Mouse (Mus musculus) neural tube, embryonic 14.5 days (tissue): ENCODE results near the gene Akap2. TPM values are rescaled to one million over a fixed set of nuclear protein-coding genes. Genes with fewer than 3 reads are reported as not detected.

Experiments used
- ATAC-seq: fragments of 200-750 bp; cut with Nextera tagmentation; 2 replicates; pipeline ENCODE4 v1.8.0; 2017; ENCODE audit warnings: low read depth, mild to moderate bottlenecking, moderate TSS enrichment, moderate library complexity
- H3K27ac ChIP-seq: fragments of 300-500 bp; sonication (generic); 2 replicates; pipeline ENCODE4 v1.5.1; 2014; ENCODE audit warnings: low read depth, mild to moderate bottlenecking, control low read depth, low read length, moderate library complexity, mixed read lengths
- H3K27me3 ChIP-seq: fragments of 300-500 bp; sonication (generic); 2 replicates; pipeline ENCODE4 v1.6.1; 2014; ENCODE audit warnings: low read length; ENCODE audit not compliant: control insufficient read depth, insufficient read depth
- H3K36me3 ChIP-seq: fragments of 300-500 bp; sonication (generic); 2 replicates; pipeline ENCODE4 v1.6.1; 2014; ENCODE audit warnings: low read length, mixed read lengths; ENCODE audit not compliant: control insufficient read depth, insufficient read depth
- H3K4me1 ChIP-seq: fragments of 300-500 bp; sonication (generic); 2 replicates; pipeline ENCODE4 v1.6.1; 2014; ENCODE audit warnings: low read length; ENCODE audit not compliant: control insufficient read depth, insufficient read depth
- H3K4me2 ChIP-seq: fragments of 300-500 bp; sonication (generic); 2 replicates; pipeline ENCODE4 v1.6.1; 2014; ENCODE audit warnings: mild to moderate bottlenecking, low read depth, low read length, control low read depth
- H3K4me3 ChIP-seq: fragments of 300-500 bp; sonication (generic); 2 replicates; pipeline ENCODE4 v1.5.1; 2014; ENCODE audit warnings: low read depth, low read length, control low read depth, mixed read lengths
- H3K9ac ChIP-seq: fragments of 300-500 bp; sonication (generic); replicated peaks from 2 replicates; pipeline ENCODE4 v1.6.1; 2014; ENCODE audit warnings: low read depth, mild to moderate bottlenecking, control low read depth, low read length, mixed read lengths
- H3K9me3 ChIP-seq: fragments of 300-500 bp; sonication (generic); 2 replicates; pipeline ENCODE4 v1.6.1; 2016; ENCODE audit warnings: low read length; ENCODE audit not compliant: control insufficient read depth
- WGBS: fragments of 180-500 bp; shearing (Covaris S2); extraction: QIAGEN DNeasy Blood & Tissue Kit; methylation state at CpG from one replicate; pipeline ENCODE4 v1.1.7; 2014; 5-methylcytosine and 5-hydroxymethylcytosine counted together
- polyA plus RNA-seq: library from polyadenylated mRNA; unstranded; fragments of >200 nt; fragmentation: Nextera tagmentation; extraction: Ambion mirVana; gene quantifications from 2 replicates; pipeline ENCODE4 v1.2.1, GENCODE M21; 2014

Gene Akap2
- polyA plus RNA-seq, 1 experiment from 2014 or later: 8.6 TPM

DNA sequence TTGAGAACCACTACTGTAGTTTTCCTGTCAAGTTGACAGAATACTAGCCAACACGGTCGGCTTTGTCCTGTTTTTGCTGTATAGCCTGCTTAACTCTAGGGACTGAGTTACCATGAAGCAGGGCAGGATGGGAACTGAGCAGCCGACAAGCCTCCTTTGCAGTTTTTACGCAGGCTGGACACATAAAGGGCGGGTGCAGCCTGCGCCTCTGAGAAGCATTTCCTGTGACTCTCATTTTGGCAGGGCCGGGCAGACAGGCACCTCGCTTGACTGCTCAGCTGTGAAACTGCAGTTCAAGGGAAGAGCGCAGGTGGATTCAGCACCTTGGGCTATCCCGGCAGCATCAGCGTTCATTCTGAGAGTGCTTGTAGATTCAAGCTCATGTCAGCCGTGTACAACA is 35.9 kb upstream of the Akap2 start:
- Histone ChIP-seq H3K4me2 (no peak overlapping the region), H3K9ac (no peak overlapping the region), H3K4me3 (no peak overlapping the region), H3K4me1 (no peaks in the 10 kb centered on the region), H3K36me3 (no peaks in the 10 kb centered on the region), H3K27me3 (no peaks in the 10 kb centered on the region), H3K27ac (no peak overlapping the region), H3K9me3 (no peaks in the 10 kb centered on the region)
- 64% methylated on average over 12 of the region's 12 CpGs for WGBS
- ATAC-seq: no peak

- Histone ChIP-seq H3K27me3 (no peaks in the 10 kb centered on the region), H3K4me2 (no peak overlapping the region), H3K4me1 (no peaks in the 10 kb centered on the region), H3K9ac (no peak overlapping the region), H3K36me3 (no peaks in the 10 kb centered on the region), H3K27ac (no peak overlapping the region), H3K9me3 (no peaks in the 10 kb centered on the region), H3K4me3 (no peak overlapping the region)
- ATAC-seq: no peak
- WGBS: 96% methylated on average over 2 of the region's 2 CpGs
These were observed 35.1 kb upstream of the Akap2 start for GRCm38 (mm10) chr4:57682341-57682740.

DNA sequence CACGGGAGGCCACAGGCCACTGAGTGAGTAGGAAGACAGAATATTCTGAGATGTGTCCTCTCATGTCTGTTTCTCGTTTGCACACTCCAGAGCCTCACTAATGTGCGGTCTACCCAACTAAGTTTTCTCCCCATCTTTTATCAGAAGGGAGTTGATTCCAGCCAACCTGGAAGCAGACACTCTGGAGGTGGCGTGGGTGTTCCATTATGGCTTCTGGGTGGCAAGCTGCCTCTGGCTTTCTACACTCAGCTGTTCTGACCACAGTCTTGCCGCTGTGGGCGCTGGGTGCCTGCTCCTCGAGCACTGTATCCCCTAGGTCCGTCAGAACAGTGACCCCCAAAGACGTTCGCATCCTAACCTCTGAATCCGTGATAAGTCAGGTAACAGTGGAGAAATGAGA is 34.5 kb upstream of the Akap2 start:
- H3K27ac ChIP-seq: no peak overlapping the region
- no peak for ATAC-seq

DNA sequence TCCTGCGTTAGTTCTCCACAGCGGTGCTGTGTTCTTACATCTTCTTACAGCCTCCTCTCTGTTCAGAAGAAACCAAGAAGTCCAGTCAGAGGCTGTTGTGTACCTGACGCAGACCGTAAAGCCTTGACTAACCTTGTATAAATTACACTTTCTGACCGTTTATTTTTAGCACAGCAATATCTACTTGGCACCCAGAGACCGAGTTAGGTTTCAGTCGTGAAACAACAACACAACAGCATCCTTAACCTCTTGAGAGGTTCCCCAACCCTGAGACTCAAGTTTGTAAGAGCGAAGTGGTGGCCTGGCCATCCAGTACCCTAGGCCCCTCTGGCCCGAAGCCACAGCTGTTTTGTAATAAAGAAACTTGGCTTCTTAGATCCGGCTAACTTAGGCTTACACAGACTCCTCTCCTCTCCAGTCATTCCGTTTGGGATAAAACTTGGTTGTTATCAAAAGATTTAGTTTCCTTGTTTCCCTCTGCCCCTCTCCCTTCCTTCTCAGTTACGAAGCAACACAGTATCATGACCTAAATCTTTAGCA is 32.7 kb upstream of the Akap2 start:
- no peaks in the 10 kb centered on the region for H3K4me1 ChIP-seq
- 86% methylated on average over 12 of the region's 12 CpGs for WGBS
- H3K4me3 ChIP-seq: no peak overlapping the region
- no peaks in the 10 kb centered on the region for H3K27me3 ChIP-seq
- no peak overlapping the region for H3K9ac ChIP-seq
- no peaks in the 10 kb centered on the region for H3K36me3 ChIP-seq
- H3K9me3 ChIP-seq: no peaks in the 10 kb centered on the region
- no peak for ATAC-seq
- H3K27ac ChIP-seq: no peak overlapping the region
- no peak overlapping the region for H3K4me2 ChIP-seq

More for the DNA sequence above, 34.5 kb upstream of the Akap2 start:
- Histone ChIP-seq H3K9me3 (no peaks in the 10 kb centered on the region), H3K36me3 (no peaks in the 10 kb centered on the region), H3K9ac (no peak overlapping the region), H3K27me3 (no peaks in the 10 kb centered on the region), H3K4me3 (no peak overlapping the region), H3K4me2 (no peak overlapping the region), H3K4me1 (no peaks in the 10 kb centered on the region)
- 87% methylated on average over 11 of the region's 11 CpGs for WGBS

DNA sequence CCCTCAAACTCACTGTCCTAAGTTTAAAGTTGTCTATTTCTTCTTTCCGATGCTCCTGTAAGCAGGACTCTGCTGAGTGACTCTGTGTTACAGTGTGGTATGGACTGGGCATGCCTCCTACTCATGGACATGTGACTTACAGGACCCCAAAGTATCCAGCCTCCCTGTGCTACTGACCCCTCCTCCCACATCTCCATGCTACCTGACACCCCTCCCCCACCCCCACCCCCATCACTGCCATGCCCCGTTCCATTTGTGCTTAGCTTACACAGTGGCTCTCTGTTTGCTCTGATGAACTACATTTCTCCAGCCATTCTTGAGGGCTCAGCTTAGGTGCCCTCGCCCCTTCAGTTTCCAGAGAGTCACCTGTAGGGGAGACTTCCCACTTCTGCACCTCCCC is 30.7 kb upstream of the Akap2 start:
- no peak for ATAC-seq
- Histone ChIP-seq H3K36me3 (no peaks in the 10 kb centered on the region), H3K4me3 (no peak overlapping the region), H3K9me3 (no peaks in the 10 kb centered on the region), H3K27me3 (no peaks in the 10 kb centered on the region), H3K27ac (no peak overlapping the region), H3K4me1 (no peaks in the 10 kb centered on the region), H3K9ac (no peak overlapping the region), H3K4me2 (no peak overlapping the region)
- 80% methylated on average over 3 of the region's 3 CpGs for WGBS

GRCm38 (mm10) chr4:57687583-57687982 is 29.9 kb upstream of the Akap2 start:
- no peaks in the 10 kb centered on the region for H3K27me3 ChIP-seq
- H3K4me3 ChIP-seq: no peak overlapping the region
- H3K36me3 ChIP-seq: no peaks in the 10 kb centered on the region
- no peaks in the 10 kb centered on the region for H3K4me1 ChIP-seq
- no peak overlapping the region for H3K9ac ChIP-seq
- WGBS: 87% methylated on average over 3 of the region's 3 CpGs
- H3K4me2 ChIP-seq: no peak overlapping the region
- no peak overlapping the region for H3K27ac ChIP-seq
- H3K9me3 ChIP-seq: no peaks in the 10 kb centered on the region
- no peak for ATAC-seq

DNA sequence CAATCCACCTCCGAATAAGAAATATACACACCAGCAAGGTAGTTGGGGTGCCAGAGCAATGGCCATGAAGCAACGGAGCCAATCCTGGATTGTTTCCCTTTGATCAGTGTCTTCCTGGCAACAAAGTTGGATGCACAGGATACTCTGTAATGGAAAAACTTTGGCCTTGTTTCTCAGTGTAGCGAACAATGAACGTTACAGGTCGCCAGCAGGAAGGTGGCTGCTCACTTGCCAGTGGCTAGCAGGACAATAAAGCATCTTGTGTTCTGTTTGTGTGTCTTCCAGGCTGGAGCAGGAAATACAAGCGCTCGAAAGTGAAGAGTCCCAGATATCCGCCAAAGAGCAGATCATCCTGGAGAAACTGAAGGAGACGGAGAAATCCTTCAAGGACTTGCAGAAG is 29.3 kb upstream of the Akap2 start:
- Histone ChIP-seq H3K4me3 (no peak overlapping the region), H3K27me3 (no peaks in the 10 kb centered on the region), H3K36me3 (no peaks in the 10 kb centered on the region), H3K4me2 (no peak overlapping the region), H3K9me3 (no peaks in the 10 kb centered on the region), H3K4me1 (no peaks in the 10 kb centered on the region), H3K27ac (no peak overlapping the region), H3K9ac (no peak overlapping the region)
- WGBS: 80% methylated on average over 9 of the region's 9 CpGs
- ATAC-seq: no peak

DNA sequence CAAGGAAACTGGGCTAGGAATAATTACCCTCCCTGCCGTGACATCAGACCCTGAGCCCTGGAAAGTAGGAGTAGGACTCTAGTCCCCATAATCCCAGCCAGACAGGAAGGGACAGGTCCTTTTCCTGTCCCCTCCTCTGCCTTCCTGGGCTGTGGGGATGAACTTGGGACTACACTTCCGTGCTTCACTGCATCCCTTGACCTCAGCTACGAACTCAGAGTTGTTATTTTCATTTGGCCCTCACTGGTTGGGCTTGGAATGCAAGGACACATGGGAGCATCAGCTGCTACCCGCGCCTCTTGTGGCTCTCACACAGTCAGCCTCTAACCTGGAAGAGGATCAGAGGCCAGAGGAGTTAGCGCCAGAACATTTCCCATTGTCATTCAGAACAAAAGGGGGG is 27.5 kb upstream of the Akap2 start:
- no peak for ATAC-seq
- WGBS: 78% methylated on average over 6 of the region's 6 CpGs

DNA sequence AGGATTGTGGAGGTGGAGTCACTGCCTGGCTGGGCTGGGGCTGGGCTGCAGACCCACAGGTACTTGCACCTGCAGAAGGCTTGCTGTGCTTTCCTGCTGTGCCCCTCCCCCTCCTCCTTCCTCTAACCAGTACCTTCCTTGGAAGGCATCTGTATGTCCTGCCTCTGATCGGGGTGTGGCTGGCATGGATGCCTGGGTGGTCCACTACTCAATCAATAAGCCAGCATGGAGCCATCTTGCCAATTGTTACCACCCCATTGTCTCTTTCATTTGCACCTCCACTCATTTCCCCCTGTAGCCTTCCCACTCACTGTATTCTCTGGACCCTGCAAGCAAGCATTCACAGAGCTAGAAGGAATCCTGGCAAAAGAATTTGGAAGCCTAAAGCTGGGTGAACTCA is 26.7 kb upstream of the Akap2 start:
- Histone ChIP-seq H3K27ac (no peak overlapping the region), H3K4me2 (no peak overlapping the region), H3K36me3 (no peaks in the 10 kb centered on the region), H3K9ac (no peak overlapping the region), H3K4me3 (no peak overlapping the region), H3K9me3 (no peaks in the 10 kb centered on the region), H3K27me3 (no peaks in the 10 kb centered on the region), H3K4me1 (no peaks in the 10 kb centered on the region)
- 38% methylated on average over 1 of the region's 1 CpGs for WGBS
- no peak for ATAC-seq

More for the DNA sequence above, 27.5 kb upstream of the Akap2 start:
- Histone ChIP-seq H3K36me3 (no peaks in the 10 kb centered on the region), H3K4me1 (no peaks in the 10 kb centered on the region), H3K9ac (no peak overlapping the region), H3K27ac (no peak overlapping the region), H3K4me2 (no peak overlapping the region), H3K27me3 (no peaks in the 10 kb centered on the region), H3K9me3 (no peaks in the 10 kb centered on the region), H3K4me3 (no peak overlapping the region)
